Mouse (Mus musculus) lung, postnatal 4 days (tissue): ENCODE results near the gene Fam129b.

Experiments
- DNase-seq, 2 experiments: peaks; one replicate each; pipeline ENCODE4 v3.0.0; 2021

Fam129b gene

GRCm38 (mm10) chr2:32926330-32927075, 50.6 kb downstream of the Fam129b start:
- no peak for DNase-seq

GRCm38 (mm10) chr2:32927624-32928234, 51.8 kb downstream of the Fam129b start:
- peak; percentile 58 to 79 for DNase-seq

- peak; percentile 87 to 89 for DNase-seq
These were observed 52.5 kb downstream of the Fam129b start for GRCm38 (mm10) chr2:32928235-32928946.

DNA sequence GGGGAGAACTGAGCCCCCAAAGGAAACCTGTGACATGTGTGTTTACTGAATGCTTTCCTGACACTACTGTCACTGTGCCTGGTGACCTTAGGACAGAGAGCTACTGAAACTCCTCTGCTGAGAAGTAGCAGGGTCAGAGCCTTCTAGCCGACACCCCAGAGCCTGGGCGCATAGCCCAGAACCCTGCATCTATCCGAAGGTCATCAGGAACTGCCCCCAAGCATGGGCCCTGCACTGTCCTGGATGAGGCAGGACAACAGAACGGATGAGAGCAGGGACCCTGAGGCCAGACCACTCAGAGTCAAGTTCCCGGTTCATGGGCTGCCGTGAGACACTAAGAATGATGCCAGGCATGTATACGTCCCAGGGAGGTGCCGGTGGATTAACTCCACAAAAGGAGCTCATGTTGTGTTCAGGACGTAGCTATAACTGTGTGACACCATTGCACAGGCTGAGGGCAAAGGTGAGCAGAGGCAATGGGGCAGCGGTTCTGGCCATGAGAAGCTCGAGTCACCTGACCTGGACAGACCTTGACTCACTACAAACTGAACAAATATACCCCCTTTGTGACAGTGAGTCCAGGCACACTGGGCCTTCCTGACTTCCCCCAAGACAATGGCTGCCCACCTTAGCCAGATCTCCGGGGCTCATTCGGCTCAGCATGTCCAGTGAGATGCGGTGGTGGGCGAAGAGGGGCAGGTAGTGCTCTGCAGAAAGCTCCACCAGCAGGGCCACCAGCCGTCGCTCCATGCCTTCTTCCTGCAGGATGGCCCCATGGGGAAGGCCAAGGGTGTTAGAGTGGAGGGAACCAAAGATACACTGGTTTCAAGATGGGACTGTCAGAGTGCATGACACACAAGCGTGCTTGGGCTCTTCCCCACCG, 53.3 kb downstream of the Fam129b start:
- DNase-seq = no peak

GRCm38 (mm10) chr2:32931730-32932129, 55.8 kb downstream of the Fam129b start:
- DNase-seq = no peak

DNA sequence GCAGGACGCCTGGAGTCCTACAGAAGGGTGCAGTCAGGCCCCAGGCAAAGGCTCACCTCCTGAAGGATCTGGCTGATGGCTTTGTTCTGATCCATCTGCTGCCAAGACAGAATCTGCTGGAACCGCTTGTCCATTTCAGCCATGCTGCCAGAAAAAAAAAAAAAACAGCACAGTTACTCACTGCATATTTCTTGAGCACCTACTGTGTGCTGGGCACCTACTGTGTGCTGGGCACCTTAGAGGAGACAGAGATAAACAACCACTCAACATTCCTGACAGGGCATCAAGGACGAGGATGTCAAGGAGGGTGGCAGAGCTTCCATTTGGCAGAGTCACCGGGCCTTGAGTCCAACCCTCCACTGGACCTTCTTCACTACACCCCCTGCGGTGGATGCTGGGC, 62.8 kb downstream of the Fam129b start:
- DNase-seq = no peak

- DNase-seq = peak in 1 of 2 experiments; percentile 53
These were observed 63.5 kb downstream of the Fam129b start for GRCm38 (mm10) chr2:32939418-32939817.

DNA sequence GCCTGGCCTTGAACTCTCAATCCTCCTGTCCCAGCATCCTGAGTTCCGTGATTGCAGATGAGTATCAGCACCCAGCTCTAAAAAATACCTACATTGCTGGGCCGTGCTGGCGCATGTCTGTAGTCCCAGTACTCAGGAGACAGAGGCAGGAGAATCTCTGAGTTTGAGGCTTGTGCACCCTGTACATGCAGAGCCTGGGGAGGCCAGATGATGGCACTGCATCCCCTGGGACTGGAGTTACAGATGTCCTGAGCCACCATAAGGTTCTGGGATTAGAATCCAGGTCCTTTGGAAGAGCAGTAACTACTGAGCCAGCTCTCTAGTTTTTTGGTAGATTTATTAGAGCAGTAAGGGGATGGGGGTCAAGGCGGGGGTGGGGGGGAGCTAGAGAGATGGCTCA, 64.6 kb downstream of the Fam129b start:
- DNase-seq = no peak

GRCm38 (mm10) chr2:32947454-32947853, 71.5 kb downstream of the Fam129b start:
- no peak for DNase-seq

GRCm38 (mm10) chr2:32954581-32954980, 78.7 kb downstream of the Fam129b start:
- no peak for DNase-seq

DNA sequence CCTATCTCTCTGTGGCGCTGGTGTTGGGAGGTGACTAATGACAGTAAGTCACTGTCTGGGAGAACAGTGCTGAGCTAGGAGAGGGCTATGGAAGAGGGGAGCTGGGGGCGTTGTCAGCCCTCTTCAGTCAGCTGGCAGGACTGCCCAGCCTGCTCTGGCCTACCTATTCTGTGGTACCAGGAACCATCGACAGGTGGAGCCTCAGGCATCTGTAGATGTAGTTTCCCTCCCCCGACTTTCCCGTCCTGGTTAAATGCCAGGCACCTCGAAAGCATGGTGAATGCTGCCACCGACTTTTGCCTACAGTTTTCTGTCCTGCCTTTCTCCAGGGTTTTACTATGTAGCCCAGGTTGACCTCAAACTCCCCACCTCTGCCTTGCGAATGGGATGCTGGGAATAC, 81.4 kb downstream of the Fam129b start:
- DNase-seq = peak in 1 of 2 experiments; percentile 35

DNA sequence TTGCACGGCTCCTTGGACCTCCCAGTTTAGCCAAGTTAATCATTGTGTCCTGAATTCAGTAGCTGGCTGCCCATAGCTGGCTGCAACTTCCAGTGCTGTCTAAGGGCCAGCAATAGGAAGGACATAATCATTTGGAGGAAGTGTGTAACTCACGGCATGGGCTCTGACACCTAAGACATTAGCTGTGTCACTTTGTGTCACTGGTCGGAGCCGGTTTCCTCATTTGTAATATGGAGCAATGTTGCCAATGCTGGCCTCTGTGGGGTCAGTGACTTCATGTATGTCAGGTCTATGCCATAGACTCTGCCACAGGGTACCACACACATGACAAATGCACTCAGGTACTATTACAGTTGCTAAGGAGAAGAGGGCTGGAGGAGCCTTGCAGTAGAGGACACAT, 84.4 kb downstream of the Fam129b start:
- no peak for DNase-seq

DNA sequence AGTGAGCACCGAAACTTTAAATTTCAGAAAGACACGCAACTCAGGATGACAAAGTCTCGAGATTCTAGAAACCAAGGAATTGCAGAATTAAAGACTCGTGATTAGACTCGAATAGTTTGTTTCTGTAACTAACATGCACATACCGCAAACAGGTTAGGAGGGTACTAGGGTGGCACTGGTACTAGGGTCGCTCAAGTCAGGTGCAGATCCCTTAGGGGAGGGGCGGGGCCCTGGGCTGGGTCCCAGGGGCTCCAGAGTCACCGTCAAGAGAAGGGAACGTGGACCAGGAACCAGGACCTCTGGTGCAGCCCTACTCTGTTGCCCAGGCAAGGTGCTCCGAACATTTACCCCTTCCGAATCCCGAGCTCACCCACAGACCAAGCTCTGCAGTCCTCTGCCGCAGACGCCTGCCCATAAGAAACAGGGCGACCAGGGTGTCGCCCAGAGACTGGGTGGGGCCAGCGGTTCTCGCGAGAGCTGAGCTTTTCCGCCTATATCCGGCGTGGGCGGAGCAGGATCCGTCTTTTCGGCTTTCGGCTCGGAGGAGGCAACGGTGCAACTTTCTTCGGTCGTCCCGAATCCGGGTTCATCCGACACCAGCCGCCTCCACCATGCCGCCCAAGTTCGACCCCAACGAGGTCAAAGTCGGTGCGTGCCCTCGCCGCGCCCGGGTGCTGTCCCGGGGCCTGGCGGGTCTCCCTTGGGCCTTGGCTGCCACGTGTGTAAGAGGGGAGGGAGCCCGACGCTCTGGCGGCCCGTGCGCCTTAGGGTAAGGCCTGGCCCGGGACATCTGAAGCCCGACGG, 85.5 kb downstream of the Fam129b start, which contains the start of the genes Rpl12 and Lrsam1:
Gene Rpl12, plus strand, starts transcription at position 368 of the 804 bp plus-strand sequence.
Gene Lrsam1, minus strand, starts transcription at position 423 of the 804 bp plus-strand sequence.
- DNase-seq = peak; percentile 96 to 97

DNA sequence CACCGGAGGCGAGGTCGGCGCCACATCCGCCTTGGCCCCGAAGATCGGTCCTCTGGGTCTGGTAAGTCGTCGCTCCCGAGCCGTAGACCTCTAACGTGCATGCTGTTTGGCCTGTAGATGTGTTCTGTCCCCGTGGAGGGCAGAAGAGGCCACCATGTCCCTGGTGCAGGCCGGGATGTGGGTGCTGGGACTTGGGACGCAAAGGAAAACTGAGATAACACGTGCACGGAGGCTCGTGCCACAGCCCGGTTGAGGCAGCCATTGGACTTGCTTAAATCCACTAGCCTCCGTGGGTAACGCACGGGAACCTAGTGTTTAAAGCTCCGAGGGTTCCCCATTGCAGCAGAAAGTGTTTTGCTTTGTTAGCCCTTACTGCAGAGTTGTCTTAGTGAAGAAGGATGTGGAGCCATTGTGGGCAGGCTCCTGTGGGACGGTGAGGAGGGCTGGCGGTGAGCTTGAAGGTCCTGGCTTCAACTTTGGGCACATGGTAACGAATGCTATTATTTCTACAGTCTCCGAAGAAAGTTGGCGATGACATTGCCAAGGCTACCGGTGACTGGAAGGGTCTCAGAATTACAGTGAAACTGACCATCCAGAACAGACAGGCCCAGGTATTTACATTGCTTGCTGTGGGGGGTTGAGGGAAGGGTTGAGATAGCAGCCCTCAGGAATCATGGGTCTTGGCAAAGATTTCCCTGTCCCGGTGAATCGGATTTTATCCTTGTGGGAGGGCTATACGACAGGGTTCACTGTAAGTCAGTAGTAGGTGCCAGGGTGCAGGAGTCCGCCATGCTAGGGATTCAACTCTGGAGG, 86.4 kb downstream of the Fam129b start:
- DNase-seq = no peak

DNA sequence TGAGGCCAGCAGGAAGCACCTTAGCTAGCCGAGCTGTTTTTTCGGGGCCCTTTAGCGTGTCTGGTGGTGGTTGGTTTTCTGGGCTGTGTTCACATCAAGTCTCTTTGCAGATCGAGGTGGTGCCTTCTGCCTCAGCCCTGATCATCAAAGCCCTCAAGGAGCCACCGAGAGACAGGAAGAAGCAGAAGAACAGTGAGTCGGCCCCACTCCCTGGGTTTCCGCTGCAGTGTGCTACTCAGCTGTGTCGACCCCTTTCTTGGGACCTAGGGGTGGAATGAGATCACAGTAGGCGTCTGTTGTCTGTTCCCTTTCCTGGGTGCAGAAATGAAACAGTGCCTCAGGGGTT, 86.9 kb downstream of the Fam129b start:
- no peak for DNase-seq

- DNase-seq = no peak
These were observed 87.6 kb downstream of the Fam129b start for GRCm38 (mm10) chr2:32963544-32963943.

DNA sequence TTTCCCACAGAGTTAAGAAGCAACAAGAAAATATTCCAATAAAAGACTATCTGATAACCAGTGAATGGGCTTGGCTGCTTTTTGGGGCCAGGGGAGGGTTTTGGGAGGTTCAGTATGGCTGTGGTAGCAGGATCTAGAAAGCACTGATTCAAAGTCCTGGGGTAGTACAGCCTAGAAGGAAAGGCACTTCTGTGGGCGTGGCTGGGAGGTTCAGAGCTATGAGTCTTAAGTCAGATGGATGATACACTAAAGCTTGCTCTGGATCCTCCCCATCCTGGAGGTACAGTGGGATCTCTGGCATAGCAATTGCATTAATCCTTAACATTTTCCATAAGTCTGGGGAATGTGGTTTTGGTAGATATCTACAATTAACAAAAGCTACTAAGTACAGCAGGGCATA, 88.1 kb downstream of the Fam129b start:
- no peak for DNase-seq

DNA sequence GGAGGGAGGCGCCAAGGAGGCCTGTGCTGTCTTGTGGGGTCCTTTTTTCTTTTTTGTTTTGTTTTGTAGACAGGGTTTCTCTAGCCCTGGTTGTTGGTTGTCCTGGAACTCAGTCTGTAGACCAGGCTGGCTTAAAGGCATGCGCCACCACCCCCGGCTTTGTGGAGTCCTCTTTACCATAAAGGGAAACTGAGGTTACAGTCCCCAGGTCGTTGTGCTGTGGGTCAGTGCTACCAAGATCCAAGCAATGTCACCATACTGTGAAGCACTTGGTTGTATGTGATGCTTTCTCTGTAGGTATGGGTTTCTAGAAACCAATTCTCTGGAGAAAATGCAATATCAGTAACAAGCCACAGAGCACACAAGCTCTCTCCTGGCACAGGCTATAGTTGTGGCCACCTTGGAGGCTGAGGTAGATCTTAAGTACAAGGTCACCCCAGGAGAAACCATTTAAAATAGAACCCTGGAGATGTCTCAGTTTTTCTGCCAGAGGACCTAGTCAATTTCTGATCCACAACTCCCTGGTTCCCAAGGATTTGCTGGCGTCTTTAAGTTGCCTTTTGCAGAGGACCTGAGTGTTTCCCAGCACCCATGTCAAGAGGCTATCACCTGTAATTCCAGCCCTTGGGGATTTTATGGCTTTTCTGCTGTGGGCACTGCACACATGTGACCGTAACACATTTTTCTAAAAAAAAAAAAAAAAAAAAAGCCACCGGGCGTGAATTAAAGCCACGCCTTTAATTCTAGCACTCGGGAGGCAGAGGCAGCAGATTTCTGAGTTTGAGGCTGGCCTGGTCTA, 88.9 kb downstream of the Fam129b start:
- no peak for DNase-seq

DNA sequence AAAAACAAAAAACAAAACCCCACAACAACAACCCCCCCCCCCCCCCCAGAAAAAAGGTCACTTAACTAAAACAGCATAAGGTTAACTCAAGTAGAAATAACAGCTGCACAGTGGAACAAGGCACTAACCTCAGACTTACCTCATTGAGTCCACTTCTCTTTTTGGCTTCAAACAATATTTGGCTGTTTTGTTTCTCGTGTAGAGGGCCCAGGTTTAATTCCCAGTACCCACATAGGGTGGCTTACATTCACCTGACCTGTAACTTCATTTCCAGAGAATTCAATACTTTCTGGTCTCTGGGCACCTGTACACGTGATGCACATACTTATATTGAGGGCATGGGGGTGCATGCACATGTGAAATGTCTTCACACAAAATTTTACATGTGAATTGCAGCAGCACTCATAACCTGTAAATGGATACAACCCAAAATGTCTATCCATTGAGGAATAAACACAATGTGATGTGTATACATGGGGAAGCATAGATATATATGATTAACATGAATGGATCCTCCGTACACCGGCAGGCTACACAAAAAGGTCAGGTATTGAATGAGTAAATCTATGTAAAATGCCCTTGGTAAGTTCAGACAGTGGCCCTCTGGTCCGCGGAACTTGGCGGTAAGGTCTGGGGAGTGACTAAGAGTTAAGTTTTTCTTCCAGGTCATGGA, 89.7 kb downstream of the Fam129b start:
- DNase-seq = no peak
